Mouse (Mus musculus) liver, adult 2 months (tissue): ENCODE data around the gene Vps13a.

ENCODE experiments used
- CTCF ChIP-seq: fragments of 200-500 bp; IDR thresholded peaks from 2 replicates; pipeline ENCODE4 v1.5.1; 2011; ENCODE audit warnings: low read depth, low read length, control low read depth
- POLR2A ChIP-seq: fragments of 200-500 bp; IDR thresholded peaks from 2 replicates; pipeline ENCODE4 v1.6.1; 2011; ENCODE audit warnings: low read length, control low read depth; ENCODE audit not compliant: insufficient read depth; ENCODE audit errors: extremely low read depth

- TF ChIP-seq CTCF (no peak), POLR2A (no peak)
Measured at GRCm38 (mm10) chr19:16593256-16593974, 187.3 kb downstream of the Vps13a start.
